Mouse (Mus musculus) kidney, adult 2 months (tissue): ENCODE results near the gene Tnfrsf18.

Experiments used
- CTCF ChIP-seq: fragments of 200-500 bp; conservative IDR thresholded peaks from 2 replicates; pipeline ENCODE4 v1.5.1; 2011; ENCODE audit warnings: low read depth, mild to moderate bottlenecking, control low read depth, low read length, moderate library complexity, mixed read lengths; ENCODE audit not compliant: insufficient read depth, insufficient read length
- POLR2A ChIP-seq: fragments of 200-500 bp; IDR thresholded peaks from one replicate; pipeline ENCODE4 v1.6.1; 2011; ENCODE audit warnings: low read depth, low read length, control low read depth

DNA sequence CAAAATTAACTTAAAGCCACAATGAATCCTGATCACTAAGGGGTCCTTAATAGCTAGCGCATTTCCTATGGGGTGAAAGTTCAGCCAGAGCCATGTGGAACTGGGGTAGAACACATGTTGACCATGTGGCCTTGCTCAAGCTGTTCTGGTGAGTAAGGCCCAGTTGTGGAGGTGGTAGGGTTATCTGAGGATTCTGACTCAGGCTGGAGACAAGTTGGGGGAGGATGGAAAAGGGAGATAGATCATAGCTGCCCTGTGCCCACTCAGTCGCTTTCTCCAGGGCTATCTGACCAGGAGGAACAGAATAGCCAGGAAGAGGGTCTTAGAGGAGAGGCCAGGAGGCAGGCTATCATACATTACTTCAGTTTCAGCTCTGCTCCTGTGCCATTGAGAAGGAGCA, 11.5 kb upstream of the Tnfrsf18 start:
- TF ChIP-seq CTCF (no peak), POLR2A (no peak)
